Mouse (Mus musculus) CH12.LX (cell line): ENCODE measurements at regions not wholly inside any gene's neighbourhood (a gene's known extent, or its start where the extent isn't known, plus 50 kb on each side); places are given as distances from the start of the nearest gene placed in this dataset.

Source experiments
- CTCF ChIP-seq, 2 experiments: IDR thresholded peaks in 1 of 2; conservative IDR thresholded peaks in 1 of 2; 2 replicates each; pipeline ENCODE4 v1.5.1; 2011 to 2012; ENCODE audit warnings: low read depth in 2 of 2, low read length in 2 of 2, improper control_type of control experiment in 1 of 2, inconsistent platforms in 1 of 2, mild to moderate bottlenecking in 1 of 2, moderate library complexity in 1 of 2
- POLR2A ChIP-seq: IDR thresholded peaks from 2 replicates; pipeline ENCODE4 v1.6.1; 2011; ENCODE audit warnings: low read depth, mild to moderate bottlenecking, improper control_type of control experiment, low read length
- ZC3H11A ChIP-seq: IDR thresholded peaks from 2 replicates; pipeline ENCODE4 v1.6.1; 2012; ENCODE audit warnings: low read depth, mild to moderate bottlenecking, inconsistent platforms, low read length, improper control_type of control experiment
- ZNF384 ChIP-seq: IDR thresholded peaks from 2 replicates; pipeline ENCODE4 v1.6.1; 2012; ENCODE audit warnings: low read depth, low read length, improper control_type of control experiment, inconsistent platforms

- no peak for TF ChIP-seq ZNF384
- no peak for TF ChIP-seq POLR2A
- no peak for TF ChIP-seq ZC3H11A
- peak in 1 of 2 experiments; percentile 38; a peak in 1 of 4 replicates for TF ChIP-seq CTCF (conservative IDR thresholded peaks at IDR 0.05 in 1 of 2, IDR thresholded peaks at IDR 0.05 in 1 of 2; ENCODE audit: low read depth in 2 of 2, low read length in 2 of 2)
Observed at GRCm38 (mm10) chr1:34988225-34988624, 138.4 kb downstream of the Plekhb2 start.
